Mouse (Mus musculus): ENCODE measurements at regions not wholly inside any gene's neighbourhood (a gene's known extent, or its start where the extent isn't known, plus 50 kb on each side); places are given as distances from the start of the nearest gene placed in this dataset.

DNA sequence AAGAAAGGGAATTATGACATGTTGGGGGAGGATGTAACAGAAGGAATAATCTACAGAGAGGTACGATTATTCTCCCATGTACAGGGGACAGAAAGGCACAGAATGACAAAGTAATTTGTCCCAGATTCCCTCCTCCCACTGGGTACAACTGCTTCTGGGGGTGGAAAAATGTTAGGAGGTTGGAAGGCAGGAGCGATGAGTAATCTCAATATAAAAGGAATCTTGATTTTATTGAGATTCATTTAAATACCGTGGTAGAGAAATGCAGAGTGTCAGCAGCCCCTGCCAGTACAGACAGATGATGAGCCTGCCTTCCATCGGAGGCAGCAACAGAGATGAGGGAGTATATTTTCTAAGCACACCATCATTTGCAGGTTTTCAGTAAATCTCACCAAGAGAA is 107.1 kb upstream of the Dpt start:
- TF ChIP-seq POLR2A (IDR thresholded peaks at IDR 0.05; ENCODE audit: control insufficient read depth, low read depth, low read length): no peak
- no peak for TF ChIP-seq CTCF (IDR thresholded peaks at IDR 0.05; ENCODE audit: control insufficient read depth, insufficient read depth, insufficient replicate concordance, low read depth, low read length)

Data from testis, adult 2 months (tissue).